Mouse (Mus musculus): ENCODE data around the gene Gm5485.

Gm5485 gene

GRCm38 (mm10) chr16:48372461-48372860, 39.8 kb downstream of the Gm5485 start:
- no peak for DNase-seq (ENCODE audit: low spot score in 2 of 2)

DNA sequence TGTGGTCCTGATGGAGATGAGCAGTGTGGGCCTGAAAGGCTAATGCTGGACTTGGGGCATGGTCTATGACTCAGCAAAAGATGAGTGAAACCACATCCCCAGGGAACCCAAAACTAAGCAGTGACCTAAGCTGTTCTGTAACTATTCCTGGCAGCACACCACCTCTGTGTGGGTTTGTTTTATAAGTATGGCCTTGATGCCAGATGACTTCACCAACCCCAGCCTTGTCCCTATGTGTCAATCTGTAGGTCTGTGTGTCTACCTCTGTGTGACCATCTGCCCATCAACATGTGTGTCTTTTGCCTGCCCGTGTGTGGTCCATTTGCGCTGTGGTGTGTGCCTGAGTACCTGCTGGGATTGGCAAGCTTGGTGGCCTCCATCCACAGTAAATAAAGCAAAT, 44.1 kb downstream of the Gm5485 start:
- no peak for DNase-seq (ENCODE audit: low spot score in 2 of 2)

- DNase-seq (ENCODE audit: low spot score in 2 of 2) = no peak
Observed at GRCm38 (mm10) chr16:48366801-48367200, 45.4 kb downstream of the Gm5485 start.

GRCm38 (mm10) chr16:48360887-48361286, 51.3 kb downstream of the Gm5485 start:
- DNase-seq (ENCODE audit: low spot score in 2 of 2) = no peak

DNA sequence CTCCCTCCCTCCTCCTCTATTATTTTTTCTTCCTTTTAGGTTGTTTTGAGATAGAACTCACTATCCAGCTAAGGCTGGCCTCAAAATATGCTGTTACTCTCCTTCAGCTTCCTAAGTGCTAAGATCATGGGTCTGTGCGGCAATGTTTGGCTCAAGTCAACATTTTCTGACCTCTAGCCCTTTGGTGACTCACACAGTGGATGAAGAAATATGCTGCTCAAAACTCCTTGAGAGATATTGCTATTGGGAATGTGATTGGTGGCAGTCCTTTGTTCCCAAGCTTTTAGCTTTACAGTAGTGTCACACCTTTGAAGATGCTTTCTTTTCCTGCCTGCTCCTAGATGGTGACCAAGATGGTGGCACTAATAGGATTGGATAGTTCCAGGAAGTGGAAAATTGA, 55.8 kb downstream of the Gm5485 start:
- no peak for DNase-seq (ENCODE audit: low spot score in 2 of 2)

GRCm38 (mm10) chr16:48355716-48356115, 56.5 kb downstream of the Gm5485 start:
- DNase-seq (ENCODE audit: low spot score in 2 of 2) = no peak

Measured in spleen, postnatal 10 days (tissue).